Mouse (Mus musculus): ENCODE measurements around the gene Sh3bp5. TPM values are rescaled to one million over a fixed set of nuclear protein-coding genes. Genes with fewer than 3 reads are reported as not detected.

Sh3bp5 gene
- polyA plus RNA-seq, 1 experiment from 2014 or later, result 9.9 TPM

DNA sequence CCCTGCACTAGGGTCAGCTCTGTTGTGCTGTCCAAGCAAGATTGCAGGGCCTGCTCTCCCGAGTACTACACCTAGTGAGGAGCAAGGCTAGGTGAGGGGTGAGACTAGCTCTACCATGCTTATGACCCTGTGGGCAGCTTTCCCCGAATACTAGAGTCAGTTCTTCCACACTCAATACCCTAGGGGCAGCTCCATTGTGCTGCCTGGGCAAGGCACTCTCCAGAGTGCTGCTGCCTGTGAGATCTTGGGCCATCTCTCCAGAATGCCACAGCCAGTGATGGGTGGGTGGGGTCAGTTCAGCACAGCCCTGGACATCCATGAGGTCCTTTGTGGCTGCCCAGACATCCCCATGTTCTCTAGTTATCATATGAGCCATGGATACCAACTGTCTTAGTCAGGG, 106.1 kb downstream of the Sh3bp5 start:
- Histone ChIP-seq H3K9me3 (ENCODE audit: control insufficient read depth, low read length) (no peaks in the 10 kb centered on the region), H3K27ac (replicated peaks) (no peak overlapping the region), H3K36me3 (ENCODE audit: control insufficient read depth, insufficient read depth, low read length) (no peaks in the 10 kb centered on the region), H3K4me2 (replicated peaks; ENCODE audit: low read depth) (no peak overlapping the region), H3K27me3 (ENCODE audit: control insufficient read depth, insufficient read depth, low read length) (no peaks in the 10 kb centered on the region), H3K4me1 (replicated peaks; ENCODE audit: control insufficient read depth, insufficient read depth) (no peaks in the 10 kb centered on the region), H3K4me3 (ENCODE audit: low read depth, low read length) (no peak overlapping the region), H3K9ac (ENCODE audit: low read length) (no peak overlapping the region)
- WGBS, result 52% methylated on average over 2 of the region's 2 CpGs
- ATAC-seq (ENCODE audit: low FRiP score, low TSS enrichment) (no peak), DNase-seq (ENCODE audit: low spot score) (no peak)
- TF ChIP-seq CTCF (IDR thresholded peaks at IDR 0.05; ENCODE audit: low read depth) (no peak), EP300 (optimal IDR thresholded peaks at IDR 0.05) (no peak)

DNA sequence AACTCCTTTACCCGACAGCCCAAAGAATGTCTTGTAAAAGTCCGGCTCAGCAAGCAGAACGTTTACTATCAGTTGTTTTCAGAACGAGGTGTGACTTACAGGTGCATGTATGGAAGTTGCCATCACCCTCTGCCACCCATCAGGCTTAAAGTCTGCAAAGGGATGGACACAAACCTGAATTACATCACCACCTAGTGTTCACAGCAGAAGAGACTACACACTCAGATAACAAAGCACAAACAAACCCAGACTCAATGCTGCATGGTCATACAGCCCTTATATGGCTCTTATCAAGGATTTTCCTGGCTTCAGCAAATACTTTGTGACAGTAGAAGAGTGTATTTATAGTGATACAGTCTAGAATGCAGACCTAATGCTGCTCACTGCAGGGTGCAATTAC, 108.2 kb downstream of the Sh3bp5 start:
- WGBS, result 59% methylated on average over 4 of the region's 4 CpGs
- no peak for DNase-seq (ENCODE audit: low spot score)

DNA sequence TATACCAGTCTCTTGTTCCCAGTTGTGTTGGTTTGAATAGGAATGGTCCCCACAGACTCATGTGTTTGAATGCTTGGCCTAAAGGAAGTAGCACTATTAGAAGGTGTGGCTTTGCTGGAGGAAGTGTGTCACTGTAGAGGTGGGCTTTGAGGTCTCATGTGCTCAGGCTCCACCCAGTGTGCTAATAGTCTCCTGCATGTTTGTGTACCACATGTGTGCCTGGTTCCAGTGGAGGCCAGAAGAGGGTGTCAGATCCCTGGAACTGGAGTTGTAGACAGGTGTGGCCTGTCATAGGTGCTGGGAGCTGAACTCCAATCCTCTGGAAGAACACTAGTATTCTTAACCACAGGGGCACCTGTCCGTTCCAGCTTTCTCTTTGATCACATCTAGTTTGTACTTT, 108.7 kb downstream of the Sh3bp5 start:
- Histone ChIP-seq H3K9ac (ENCODE audit: low read length) (no peak overlapping the region), H3K27ac (replicated peaks) (no peak overlapping the region), H3K4me2 (replicated peaks; ENCODE audit: low read depth) (no peak overlapping the region), H3K4me1 (replicated peaks; ENCODE audit: control insufficient read depth, insufficient read depth) (no peaks in the 10 kb centered on the region), H3K9me3 (ENCODE audit: control insufficient read depth, low read length) (no peaks in the 10 kb centered on the region), H3K27me3 (ENCODE audit: control insufficient read depth, insufficient read depth, low read length) (no peaks in the 10 kb centered on the region), H3K36me3 (ENCODE audit: control insufficient read depth, insufficient read depth, low read length) (no peaks in the 10 kb centered on the region), H3K4me3 (ENCODE audit: low read depth, low read length) (no peak overlapping the region)
- WGBS, result 87% methylated on average over 1 of the region's 1 CpGs
- DNase-seq (ENCODE audit: low spot score), result no peak
- TF ChIP-seq EP300 (optimal IDR thresholded peaks at IDR 0.05) (no peak), CTCF (IDR thresholded peaks at IDR 0.05; ENCODE audit: low read depth) (no peak)
- ATAC-seq (ENCODE audit: low FRiP score, low TSS enrichment), result peak; percentile 45; the same call in 1 of the 2 replicates

More for the DNA sequence above, 108.2 kb downstream of the Sh3bp5 start:
- H3K27me3 ChIP-seq (ENCODE audit: control insufficient read depth, insufficient read depth, low read length), result no peaks in the 10 kb centered on the region
- no peak for ATAC-seq (ENCODE audit: low FRiP score, low TSS enrichment)
- no peaks in the 10 kb centered on the region for H3K36me3 ChIP-seq (ENCODE audit: control insufficient read depth, insufficient read depth, low read length)
- no peak overlapping the region for H3K9ac ChIP-seq (ENCODE audit: low read length)
- H3K27ac ChIP-seq (replicated peaks), result no peak overlapping the region
- no peaks in the 10 kb centered on the region for H3K9me3 ChIP-seq (ENCODE audit: control insufficient read depth, low read length)
- no peak overlapping the region for H3K4me2 ChIP-seq (replicated peaks; ENCODE audit: low read depth)
- TF ChIP-seq EP300 (optimal IDR thresholded peaks at IDR 0.05) (no peak), CTCF (IDR thresholded peaks at IDR 0.05; ENCODE audit: low read depth) (peak; percentile 50)
- H3K4me3 ChIP-seq (ENCODE audit: low read depth, low read length), result no peak overlapping the region
- H3K4me1 ChIP-seq (replicated peaks; ENCODE audit: control insufficient read depth, insufficient read depth), result no peaks in the 10 kb centered on the region

DNA sequence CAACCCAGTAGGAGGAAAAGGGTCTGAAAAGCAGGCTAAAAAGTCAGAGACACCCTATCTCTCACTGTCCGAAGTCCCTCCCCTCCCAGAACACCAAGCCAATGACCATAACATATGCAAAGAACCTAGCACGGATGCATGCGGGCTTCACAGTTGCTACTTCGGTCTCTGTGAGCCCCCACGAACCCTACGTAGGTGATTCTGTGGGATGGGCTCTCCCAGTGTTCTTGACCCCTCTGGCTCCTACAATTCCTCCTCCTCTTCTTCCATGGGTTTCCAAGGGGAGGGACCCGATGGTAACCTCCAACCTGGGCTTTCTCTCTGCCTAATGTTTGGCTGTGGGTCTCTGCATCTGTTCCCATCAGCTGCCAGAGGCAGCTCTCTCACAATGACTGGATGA, 109.1 kb downstream of the Sh3bp5 start:
- 79% methylated on average over 7 of the region's 7 CpGs for WGBS
- H3K9me3 ChIP-seq (ENCODE audit: control insufficient read depth, low read length), result no peaks in the 10 kb centered on the region
- H3K27ac ChIP-seq (replicated peaks), result no peak overlapping the region
- TF ChIP-seq CTCF (IDR thresholded peaks at IDR 0.05; ENCODE audit: low read depth) (no peak), EP300 (optimal IDR thresholded peaks at IDR 0.05) (no peak)
- no peaks in the 10 kb centered on the region for H3K36me3 ChIP-seq (ENCODE audit: control insufficient read depth, insufficient read depth, low read length)
- no peak overlapping the region for H3K9ac ChIP-seq (ENCODE audit: low read length)
- H3K4me1 ChIP-seq (replicated peaks; ENCODE audit: control insufficient read depth, insufficient read depth), result no peaks in the 10 kb centered on the region
- H3K4me2 ChIP-seq (replicated peaks; ENCODE audit: low read depth), result no peak overlapping the region
- ATAC-seq (ENCODE audit: low FRiP score, low TSS enrichment) (no peak), DNase-seq (ENCODE audit: low spot score) (no peak)
- H3K4me3 ChIP-seq (ENCODE audit: low read depth, low read length), result no peak overlapping the region
- H3K27me3 ChIP-seq (ENCODE audit: control insufficient read depth, insufficient read depth, low read length), result no peaks in the 10 kb centered on the region

DNA sequence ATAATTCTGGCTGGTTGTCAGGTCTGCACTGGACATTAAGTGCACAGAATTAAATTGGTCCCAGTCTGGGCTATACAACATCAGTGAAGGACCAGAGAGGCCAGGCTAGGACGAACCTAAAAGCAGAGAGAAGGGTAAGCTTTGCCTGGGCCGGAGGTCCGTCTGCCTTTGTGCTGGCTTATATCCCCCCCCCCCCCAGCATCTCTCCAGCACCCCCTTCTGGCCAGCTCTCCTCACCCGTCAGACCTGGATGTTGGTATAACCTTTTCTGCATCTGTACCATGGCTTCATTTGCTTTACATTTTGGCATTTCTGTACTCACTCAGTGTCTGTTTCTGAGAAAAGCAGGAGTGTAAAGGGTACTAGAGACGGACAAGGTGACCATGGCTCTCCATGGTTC, 110.3 kb downstream of the Sh3bp5 start:
- no peak overlapping the region for H3K9ac ChIP-seq (ENCODE audit: low read length)
- H3K4me1 ChIP-seq (replicated peaks; ENCODE audit: control insufficient read depth, insufficient read depth), result no peaks in the 10 kb centered on the region
- no peak overlapping the region for H3K4me2 ChIP-seq (replicated peaks; ENCODE audit: low read depth)
- WGBS, result 48% methylated on average over 5 of the region's 5 CpGs
- no peak overlapping the region for H3K4me3 ChIP-seq (ENCODE audit: low read depth, low read length)
- H3K27me3 ChIP-seq (ENCODE audit: control insufficient read depth, insufficient read depth, low read length), result no peaks in the 10 kb centered on the region
- DNase-seq (ENCODE audit: low spot score) (peak; percentile 12), ATAC-seq (ENCODE audit: low FRiP score, low TSS enrichment) (no peak)
- H3K9me3 ChIP-seq (ENCODE audit: control insufficient read depth, low read length), result no peaks in the 10 kb centered on the region
- TF ChIP-seq EP300 (optimal IDR thresholded peaks at IDR 0.05), result no peak
- TF ChIP-seq CTCF (IDR thresholded peaks at IDR 0.05; ENCODE audit: low read depth), result peak; percentile 45
- H3K36me3 ChIP-seq (ENCODE audit: control insufficient read depth, insufficient read depth, low read length), result no peaks in the 10 kb centered on the region
- no peak overlapping the region for H3K27ac ChIP-seq (replicated peaks)

DNA sequence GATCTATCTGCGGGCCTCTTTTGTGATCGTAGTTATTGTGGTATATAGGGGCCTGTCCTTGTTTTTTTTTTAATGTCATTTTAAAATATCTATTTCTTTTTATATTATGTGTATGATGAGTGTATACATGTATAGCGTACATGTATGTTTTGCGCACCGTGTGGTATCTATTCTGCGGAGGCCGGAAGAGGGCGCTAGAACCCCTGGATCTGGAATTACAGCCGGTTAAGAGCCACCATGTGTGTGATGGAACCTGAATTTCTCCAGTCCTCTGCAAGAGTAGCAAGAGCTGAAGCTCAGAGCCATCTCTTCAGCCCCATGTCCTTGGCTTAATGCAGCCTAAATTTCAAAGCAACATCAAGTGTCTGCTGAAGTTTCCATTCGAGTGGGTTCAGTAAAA, 111.0 kb downstream of the Sh3bp5 start:
- Histone ChIP-seq H3K9ac (ENCODE audit: low read length) (no peak overlapping the region), H3K4me3 (ENCODE audit: low read depth, low read length) (no peak overlapping the region), H3K4me2 (replicated peaks; ENCODE audit: low read depth) (no peak overlapping the region), H3K27me3 (ENCODE audit: control insufficient read depth, insufficient read depth, low read length) (no peaks in the 10 kb centered on the region), H3K4me1 (replicated peaks; ENCODE audit: control insufficient read depth, insufficient read depth) (no peaks in the 10 kb centered on the region), H3K27ac (replicated peaks) (no peak overlapping the region), H3K9me3 (ENCODE audit: control insufficient read depth, low read length) (no peaks in the 10 kb centered on the region), H3K36me3 (ENCODE audit: control insufficient read depth, insufficient read depth, low read length) (no peaks in the 10 kb centered on the region)
- WGBS, result 64% methylated on average over 10 of the region's 10 CpGs
- peak; percentile 16 for DNase-seq (ENCODE audit: low spot score)
- ATAC-seq (ENCODE audit: low FRiP score, low TSS enrichment), result no peak
- no peak for TF ChIP-seq EP300 (optimal IDR thresholded peaks at IDR 0.05)
- TF ChIP-seq CTCF (IDR thresholded peaks at IDR 0.05; ENCODE audit: low read depth), result peak; percentile 31; the same call in 1 of the 2 replicates
